11 mouse cellular contexts compared by ENCODE assay signal in the genomic region with DNA sequence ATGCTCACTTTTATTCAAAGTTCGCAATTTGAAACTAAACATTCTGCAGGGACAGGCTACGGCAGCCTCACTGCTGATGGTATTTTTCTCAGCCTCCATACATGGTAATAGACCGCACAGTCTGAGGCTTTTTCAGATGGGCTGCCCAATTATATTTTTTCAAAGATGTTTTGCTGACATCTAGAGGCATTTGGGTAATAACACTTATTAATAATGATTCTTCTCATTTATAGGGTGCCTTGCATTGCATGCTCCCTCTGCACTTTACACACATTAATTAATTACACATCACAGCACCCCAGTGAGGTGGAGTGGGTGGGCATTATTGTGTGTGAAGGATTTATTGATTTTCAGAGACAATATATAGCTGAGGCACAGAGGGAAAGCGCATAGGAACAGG.
A peak's percentile ranks its signal among the peaks of the same experiment; 100 is the strongest.
DNase-seq lines count a peak whose midpoint lies in the region; ATAC-seq and TF ChIP-seq lines count a peak whose summit lies in the region.
"Had no signal": no experiment of that assay in that cellular context is flagged by ENCODE, and none has a peak within 500 bp of the region (broad histone marks: within the 10 kb centered on the region; RNA-seq: fewer than 3 reads in every experiment).

No protein-coding gene starts in this region.

- no peaks in the 10 kb centered on the region for H3K4me1 ChIP-seq in neural tube, embryonic 11.5 days (ENCODE audit: control insufficient read depth, insufficient read depth, low read length)
- H3K4me1 ChIP-seq in liver, postnatal 0 days (ENCODE audit: insufficient read depth), result no peaks in the 10 kb centered on the region

- H3K4me2 ChIP-seq in neural tube, embryonic 11.5 days (ENCODE audit: low read depth), result no peak overlapping the region
- H3K4me2 ChIP-seq in liver, postnatal 0 days (ENCODE audit: low read depth, low read length), result no peak overlapping the region

- no peaks in the 10 kb centered on the region for H3K36me3 ChIP-seq in neural tube, embryonic 11.5 days (ENCODE audit: control insufficient read depth, insufficient read depth, low read length)
- H3K36me3 ChIP-seq in liver, postnatal 0 days (replicated peaks; ENCODE audit: insufficient read depth, low read length), result no peaks in the 10 kb centered on the region

- H3K4me3 ChIP-seq in neural tube, embryonic 11.5 days (ENCODE audit: low read depth, low read length), result no peak overlapping the region
- H3K4me3 ChIP-seq in liver, postnatal 0 days (ENCODE audit: low read depth, low read length), result no peak overlapping the region

- no peak overlapping the region for H3K9ac ChIP-seq in neural tube, embryonic 11.5 days (ENCODE audit: low read length)
- no peak overlapping the region for H3K9ac ChIP-seq in liver, postnatal 0 days (replicated peaks)

- H3K27ac ChIP-seq in neural tube, embryonic 11.5 days (ENCODE audit: low read depth, low read length), result no peak overlapping the region
- H3K27ac ChIP-seq in liver, postnatal 0 days (ENCODE audit: low read depth), result no peak overlapping the region
- H3K27ac ChIP-seq: macrophage had no signal

- ATAC-seq in neural tube, embryonic 11.5 days (ENCODE audit: insufficient read depth, low FRiP score, low TSS enrichment), result peak; percentile 80
- no peak for ATAC-seq in liver, postnatal 0 days
- ATAC-seq: CD4-positive, CD25-positive, alpha-beta regulatory T cell, adult 4 months had no signal

- no peaks in the 10 kb centered on the region for H3K27me3 ChIP-seq in neural tube, embryonic 11.5 days (ENCODE audit: control insufficient read depth, insufficient read depth, low read length)
- H3K27me3 ChIP-seq in liver, postnatal 0 days (ENCODE audit: insufficient read depth, low read length), result no peaks in the 10 kb centered on the region

- TF ChIP-seq CTCF in liver, postnatal 0 days (IDR thresholded peaks at IDR 0.05; ENCODE audit: low read depth), result no peak

- WGBS in neural tube, embryonic 11.5 days, result 46% methylated on average over 4 of the region's 4 CpGs
- WGBS in liver, postnatal 0 days (ENCODE audit: insufficient replicate concordance), result 66% methylated on average over 4 of the region's 4 CpGs

- H3K9me3 ChIP-seq in neural tube, embryonic 11.5 days (ENCODE audit: control insufficient read depth, low read length), result no peaks in the 10 kb centered on the region
- no peaks in the 10 kb centered on the region for H3K9me3 ChIP-seq in liver, postnatal 0 days (ENCODE audit: low read length)

- TF ChIP-seq EP300 in liver, postnatal 0 days (IDR thresholded peaks at IDR 0.05; ENCODE audit: low read depth), result no peak

- DNase-seq in embryo, embryonic 11 days, result peak; percentile 43
- no peak for DNase-seq in embryo, embryonic 9.5 days (ENCODE audit: extremely low spot score)
- no peak for DNase-seq in neural tube, embryonic 11.5 days (ENCODE audit: low spot score)
- DNase-seq in neural tube, embryonic 10.5 days (ENCODE audit: extremely low spot score, low spot score), result no peak
- peak; percentile 2 for DNase-seq in kidney, postnatal 14 days
- DNase-seq in adrenal gland, postnatal 4 days (ENCODE audit: low spot score in 2 of 2), result no peak
- no peak for DNase-seq in thymus, postnatal 0 days (ENCODE audit: low spot score)
- no peak for DNase-seq in liver, postnatal 0 days
- DNase-seq: heart, postnatal 10 days had no signal

Comparison
In these comparisons a context has a peak if more than half of its experiments do, and no peak if none do; other contexts are left out.
1. DNase-seq: peak in embryo, embryonic 11 days (single experiment) and kidney, postnatal 14 days (single experiment); none in embryo, embryonic 9.5 days (single experiment), neural tube, embryonic 11.5 days (single experiment), neural tube, embryonic 10.5 days (single experiment), adrenal gland, postnatal 4 days (0 of 2), thymus, postnatal 0 days (single experiment) and liver, postnatal 0 days (single experiment).